Mouse (Mus musculus) bone marrow macrophage, adult 2 months (primary cell): ENCODE data around the gene Lrba.

ENCODE experiments used
- CTCF ChIP-seq: IDR thresholded peaks from 2 replicates; pipeline ENCODE4 v1.5.1; 2012; ENCODE audit warnings: low read depth, mild to moderate bottlenecking, low read length, moderate library complexity
- POLR2A ChIP-seq: IDR thresholded peaks from 2 replicates; pipeline ENCODE4 v1.6.1; 2012; ENCODE audit warnings: mild to moderate bottlenecking, low read depth, low read length, borderline replicate concordance

- TF ChIP-seq POLR2A (no peak), CTCF (no peak)
Observed at GRCm38 (mm10) chr3:86538645-86539554, 314.4 kb downstream of the Lrba start.
